Mouse (Mus musculus) left cerebral cortex, postnatal 25 days (tissue): ENCODE data around the gene Tm9sf3. TPM values are rescaled to one million over a fixed set of nuclear protein-coding genes. Genes with fewer than 3 reads are reported as not detected.
A peak's percentile ranks its signal among the peaks of the same experiment; 100 is the strongest.

Experiments
- DNase-seq, 2 experiments: peaks; one replicate each; pipeline ENCODE4 v3.0.0; 2022; ENCODE audit warnings: low spot score in 2 of 2, mixed read lengths in 1 of 2
- intact Hi-C: fragments of 180-260 bp; cut with DNase I; formaldehyde crosslinking; loops from one replicate; pipeline ENCODE4 v1.15.1; 2025
- total RNA-seq, 2 experiments: library from RNA; stranded (reverse); gene quantifications; 2 replicates each; pipeline ENCODE4 v1.2.3; 2021

Gene Tm9sf3
- total RNA-seq, 2 experiments from 2014 or later = 135 to 144 TPM

DNA sequence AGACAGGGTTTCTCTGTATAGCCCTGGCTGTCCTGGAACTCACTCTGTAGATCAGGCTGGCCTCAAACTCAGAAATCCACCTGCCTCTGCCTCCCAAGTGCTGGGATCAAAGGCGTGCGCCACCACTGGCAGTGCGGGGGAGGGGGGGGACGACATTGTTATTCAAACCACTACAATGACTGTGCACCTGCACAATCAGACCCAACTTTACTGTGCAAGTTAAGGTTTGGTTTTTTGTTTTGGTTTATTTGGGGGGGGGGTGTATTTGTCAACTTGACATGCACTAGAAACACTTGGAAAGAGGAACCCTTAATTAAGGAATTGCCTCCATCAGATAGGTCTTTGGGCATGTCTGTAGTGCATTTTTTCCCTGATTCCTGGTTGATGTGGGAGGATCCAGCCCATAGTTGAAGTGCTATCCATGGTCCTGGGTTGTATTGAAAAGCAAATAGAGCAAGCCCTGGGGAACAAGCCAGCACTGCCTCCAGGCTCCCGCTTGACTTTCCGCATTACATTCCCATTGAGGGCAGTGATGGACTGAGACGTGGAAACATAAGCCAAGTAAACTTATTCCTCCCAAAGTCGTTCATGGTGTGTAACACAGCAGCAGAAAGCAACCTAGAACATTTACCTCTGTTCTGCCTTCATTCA lies 2.6 kb upstream of the Tm9sf3 start:
- intact Hi-C loops = no loop called here
- DNase-seq = no peak

DNA sequence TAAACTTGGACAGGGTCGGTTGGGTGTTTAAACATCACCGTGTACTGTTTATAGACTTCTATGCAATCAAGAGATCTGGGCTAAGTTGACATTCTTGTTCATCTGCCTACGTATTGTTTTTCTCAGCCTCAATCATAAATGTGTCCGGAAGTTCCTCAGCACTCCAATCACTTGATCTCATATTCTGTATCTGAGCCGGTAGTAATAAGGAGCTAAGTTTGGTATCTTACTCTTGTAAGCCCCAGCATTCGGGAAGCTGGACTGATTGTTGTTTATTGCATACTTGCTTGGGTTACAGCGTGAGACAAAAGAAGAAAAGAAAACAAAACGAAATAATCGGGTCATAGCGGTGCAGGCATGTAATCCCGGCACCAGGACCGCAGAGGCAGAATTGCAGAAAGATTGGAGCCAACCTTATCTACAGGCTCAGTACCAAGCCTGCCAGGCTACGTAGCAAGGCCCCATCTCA lies 568 bp upstream of the Tm9sf3 start:
- peak in 1 of 2 experiments; percentile 38 for DNase-seq
- intact Hi-C loops = loop anchor here (5.0 kb wide), 1 partner anchor 218 kb away; the partner anchor contains the start of gene Lcor

DNA sequence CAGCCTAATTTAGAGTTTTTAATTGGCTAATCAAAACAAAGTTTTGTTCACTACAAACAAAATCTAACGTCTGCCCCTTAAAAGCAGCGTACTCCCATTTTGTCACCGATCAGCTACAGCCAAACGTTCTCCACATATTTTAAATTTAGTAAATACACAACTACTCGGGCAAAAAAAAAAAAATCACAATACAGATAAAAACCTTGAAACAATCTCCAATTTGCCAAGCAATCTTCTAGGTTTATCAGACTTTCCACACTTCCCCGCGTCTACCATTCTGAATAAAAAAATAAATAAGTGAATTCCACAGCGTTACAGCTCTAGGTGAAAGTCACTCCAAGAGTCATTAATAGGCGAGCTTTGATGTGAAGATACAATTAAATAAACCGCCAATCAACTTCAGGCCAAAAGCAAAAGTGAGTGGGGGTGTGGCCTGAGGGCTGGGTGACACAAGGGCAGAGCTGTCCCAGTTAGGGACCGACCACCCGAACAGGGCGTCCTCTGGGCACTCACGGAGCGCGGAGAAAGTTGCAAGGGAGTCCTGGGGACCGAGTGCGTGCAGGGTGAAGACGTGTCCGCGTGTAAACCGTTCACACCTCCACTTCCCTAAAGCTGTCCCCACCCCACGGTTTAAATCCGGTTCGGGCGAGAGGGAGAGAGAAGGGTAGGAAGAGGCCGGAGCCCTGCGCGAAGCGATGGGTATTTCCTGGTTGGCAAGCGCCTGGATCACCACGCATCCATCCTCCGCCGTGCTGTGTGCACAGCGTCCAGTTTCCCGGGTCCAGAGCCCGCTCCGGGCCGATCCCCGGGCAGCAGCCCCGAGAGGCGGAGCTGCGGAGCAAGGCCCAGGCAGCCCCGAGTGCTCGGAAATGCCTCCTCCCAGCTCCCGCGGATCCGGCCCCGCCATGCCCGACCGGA lies 826 bp downstream of the Tm9sf3 start:
- peak; percentile 50 to 71 for DNase-seq
- intact Hi-C loops = loop anchor here (5.0 kb wide), 1 partner anchor 219 kb away; the partner anchor contains the start of gene Lcor

DNA sequence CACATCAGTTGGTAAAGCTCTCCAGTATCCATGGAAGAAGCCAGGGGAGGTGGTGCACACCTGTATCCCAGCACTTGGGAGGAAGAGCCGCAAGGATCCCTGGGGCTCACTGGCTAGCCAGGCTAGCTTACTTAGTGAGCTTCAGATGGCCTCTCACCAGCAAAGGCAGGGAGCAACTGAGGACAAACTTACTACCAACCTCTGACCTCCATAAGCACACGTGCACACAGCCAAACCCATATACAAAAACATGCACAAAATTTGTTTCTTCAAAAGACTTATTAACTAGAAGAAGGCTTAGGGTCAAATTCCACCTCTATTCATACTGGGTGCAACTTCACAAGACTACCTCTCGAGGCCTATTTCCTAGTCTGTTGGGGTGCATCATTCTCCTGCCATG lies 3.1 kb downstream of the Tm9sf3 start:
- intact Hi-C loops = loop anchor here (5.0 kb wide), 1 partner anchor 222 kb away; the partner anchor contains the start of gene Lcor

DNA sequence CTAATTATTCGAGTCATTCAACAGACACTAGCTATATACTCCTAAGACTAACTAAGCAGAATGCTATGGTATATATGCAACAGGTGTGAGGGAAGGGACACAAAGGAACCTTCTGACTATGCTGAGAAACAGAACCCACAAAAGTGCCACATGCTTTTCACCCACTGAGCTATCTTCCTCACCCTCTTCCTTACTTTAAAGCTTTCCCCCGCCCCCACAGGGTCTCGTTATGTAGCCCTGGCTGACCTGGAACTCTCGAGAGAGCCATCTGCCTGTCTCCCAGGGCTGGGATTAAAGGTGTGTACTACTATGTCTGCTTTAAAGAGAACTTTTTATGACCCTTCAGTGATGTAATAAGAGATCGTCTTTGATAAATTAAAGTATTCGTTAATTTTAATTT lies 4.5 kb downstream of the Tm9sf3 start:
- no peak for DNase-seq
- intact Hi-C loops = no loop called here

More for the DNA sequence above, 3.1 kb downstream of the Tm9sf3 start:
- no peak for DNase-seq

DNA sequence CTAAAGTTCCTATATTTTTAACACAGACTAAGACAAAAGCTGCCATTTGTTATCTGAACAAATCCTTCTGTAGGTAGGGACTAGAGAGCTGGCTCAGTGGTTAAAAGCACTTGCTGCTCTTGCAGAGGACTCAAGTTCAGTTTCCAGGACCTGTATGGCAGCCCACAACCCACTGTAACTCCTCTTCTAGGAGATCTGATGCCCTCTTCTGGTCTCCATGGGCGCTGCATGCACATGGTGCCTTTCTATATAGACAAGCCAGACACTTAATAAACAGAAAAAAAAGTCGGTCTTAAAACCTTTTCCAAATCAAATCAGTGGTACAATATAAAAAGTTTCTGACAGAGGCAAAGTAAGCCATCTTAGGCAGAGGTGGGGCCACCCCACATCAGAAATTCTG lies 5.1 kb downstream of the Tm9sf3 start:
- intact Hi-C loops = no loop called here
- no peak for DNase-seq

DNA sequence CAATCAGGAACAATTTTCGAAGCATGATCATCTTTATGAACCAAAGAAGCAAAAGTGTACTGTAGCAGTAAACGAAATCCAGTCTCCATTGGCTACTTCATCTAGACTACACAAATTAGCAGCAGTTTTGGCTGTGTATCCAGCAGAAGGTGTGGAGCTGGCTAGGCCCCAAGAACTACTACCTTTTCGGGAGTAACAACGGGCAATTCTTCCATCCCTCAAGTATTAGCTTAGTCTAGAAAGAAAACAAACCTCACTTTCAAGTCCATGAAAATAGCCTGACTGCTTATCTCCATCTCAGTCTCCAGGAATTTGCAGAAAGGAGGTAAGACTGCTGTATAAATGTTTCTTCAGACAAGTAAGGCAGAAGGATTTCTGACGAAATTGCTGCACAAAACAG lies 9.2 kb downstream of the Tm9sf3 start:
- DNase-seq = no peak
- intact Hi-C loops = no loop called here

DNA sequence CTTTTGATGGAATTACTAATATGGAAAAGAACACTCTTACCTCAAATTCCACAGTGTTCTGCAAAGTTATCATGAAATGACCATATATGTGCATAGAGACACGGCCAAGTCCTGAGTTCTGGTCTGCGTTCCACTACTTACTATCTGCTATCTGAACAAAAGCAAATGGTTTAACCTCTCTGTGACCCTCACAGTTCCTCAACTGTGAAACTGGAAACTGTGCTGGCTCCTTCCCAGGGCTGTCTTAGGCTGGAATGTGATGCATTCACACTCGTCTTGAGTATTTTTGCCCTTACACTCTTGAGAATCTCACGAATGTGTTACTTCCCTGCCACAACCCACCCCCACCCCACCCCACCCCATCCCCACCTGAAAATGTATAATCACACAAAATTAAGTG lies 14.8 kb downstream of the Tm9sf3 start:
- intact Hi-C loops = no loop called here

DNA sequence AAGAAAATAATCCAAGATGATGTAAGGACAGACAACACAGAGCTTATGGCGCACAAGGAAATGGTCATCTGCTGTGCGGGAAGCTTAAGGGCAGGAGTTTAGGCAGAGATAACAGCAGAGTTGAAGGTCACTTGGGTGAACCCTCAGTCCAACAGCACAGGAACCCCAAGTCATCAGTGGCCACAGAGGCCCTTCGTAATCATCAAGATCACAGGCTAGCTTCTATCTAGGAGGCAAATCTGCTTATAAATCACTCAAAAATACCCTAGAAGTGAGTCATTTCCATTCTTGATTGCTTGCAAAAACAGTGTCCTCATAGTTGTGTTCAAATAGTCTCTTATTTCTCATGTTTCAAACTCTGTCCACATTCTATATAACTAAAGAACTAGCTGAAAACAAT lies 15.5 kb downstream of the Tm9sf3 start:
- intact Hi-C loops = no loop called here
- no peak for DNase-seq

More for the DNA sequence above, 14.8 kb downstream of the Tm9sf3 start:
- no peak for DNase-seq

DNA sequence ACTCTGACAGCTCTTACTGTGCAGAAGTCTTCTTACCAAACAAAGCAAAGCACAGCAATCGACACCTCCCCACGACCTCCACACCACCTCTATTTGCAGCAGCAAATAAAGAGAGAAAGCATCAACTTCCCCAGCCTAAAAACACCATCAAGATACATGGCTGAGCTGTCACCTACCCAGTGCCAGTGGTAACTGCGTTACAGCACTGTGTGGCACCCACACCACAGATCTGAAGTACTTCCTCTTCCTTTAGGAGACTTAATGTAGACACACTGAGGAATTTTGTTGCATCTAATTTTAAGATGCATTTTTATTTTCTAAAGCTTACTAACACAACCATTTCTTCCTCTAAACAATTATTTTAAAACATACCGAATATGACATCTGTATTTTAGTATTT lies 17.5 kb downstream of the Tm9sf3 start:
- intact Hi-C loops = no loop called here

DNA sequence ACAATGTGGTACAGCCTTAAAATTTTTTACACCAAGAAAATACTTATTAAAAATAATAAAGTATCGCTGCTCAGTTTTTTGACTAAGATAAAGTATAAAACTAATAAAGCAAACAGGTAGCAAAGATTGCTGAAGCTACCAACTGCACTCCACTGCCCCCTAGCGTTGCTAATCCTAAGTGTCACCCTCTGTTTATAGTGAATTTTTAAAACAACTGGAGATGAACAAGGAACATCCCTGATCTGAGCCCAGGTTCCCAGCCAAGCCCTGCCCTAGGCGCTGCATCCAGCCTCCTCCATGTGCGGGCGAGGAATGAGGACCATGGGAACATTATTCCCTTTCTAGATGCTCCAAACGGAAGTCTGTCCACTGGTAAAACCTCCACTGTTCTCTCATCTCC lies 19.2 kb downstream of the Tm9sf3 start:
- peak; percentile 26 to 39 for DNase-seq
- intact Hi-C loops = loop anchor here (5.0 kb wide), 1 partner anchor 157 kb away; no protein-coding TSS in a partner anchor

More for the DNA sequence above, 17.5 kb downstream of the Tm9sf3 start:
- no peak for DNase-seq

DNA sequence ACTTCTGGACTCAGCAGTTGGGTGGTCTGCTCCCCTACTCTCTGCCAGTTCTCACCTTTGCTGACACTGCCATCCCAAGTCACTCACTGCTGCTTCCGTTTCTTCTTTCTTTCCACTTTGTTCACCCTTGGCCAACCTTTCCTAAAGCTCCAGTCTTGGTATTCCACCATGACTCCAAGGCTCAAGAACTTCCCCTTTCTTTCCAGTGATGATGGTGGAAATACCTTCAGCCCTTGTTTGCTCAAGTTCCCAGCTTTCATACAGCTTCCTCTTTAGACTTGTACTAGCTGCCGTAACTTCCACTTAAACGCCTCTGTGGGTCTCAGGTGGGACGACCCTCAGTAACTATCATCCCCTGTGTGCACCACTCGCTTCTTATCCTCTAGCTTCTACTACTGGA lies 21.8 kb downstream of the Tm9sf3 start:
- intact Hi-C loops = loop anchor here (5.0 kb wide), 1 partner anchor 155 kb away; no protein-coding TSS in a partner anchor
- no peak for DNase-seq

DNA sequence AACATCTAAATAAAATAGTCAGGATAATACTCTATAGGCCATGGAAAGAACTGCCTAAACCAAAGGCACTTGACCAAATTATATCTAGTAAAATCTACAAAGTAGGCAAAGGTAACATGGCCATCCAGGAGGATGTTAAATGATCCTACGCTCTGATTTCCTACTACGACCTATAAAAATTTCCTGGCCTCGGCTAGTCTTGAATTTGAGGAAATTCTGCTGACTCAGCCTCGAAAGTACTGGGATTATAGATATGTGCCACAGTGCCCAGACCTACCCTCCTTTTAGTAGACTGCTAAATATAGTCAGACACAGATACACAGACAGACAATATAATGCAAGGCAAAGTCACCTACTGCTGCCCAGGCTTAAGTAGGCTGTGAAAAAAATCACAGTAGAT lies 30.1 kb downstream of the Tm9sf3 start:
- DNase-seq = no peak
- intact Hi-C loops = no loop called here

DNA sequence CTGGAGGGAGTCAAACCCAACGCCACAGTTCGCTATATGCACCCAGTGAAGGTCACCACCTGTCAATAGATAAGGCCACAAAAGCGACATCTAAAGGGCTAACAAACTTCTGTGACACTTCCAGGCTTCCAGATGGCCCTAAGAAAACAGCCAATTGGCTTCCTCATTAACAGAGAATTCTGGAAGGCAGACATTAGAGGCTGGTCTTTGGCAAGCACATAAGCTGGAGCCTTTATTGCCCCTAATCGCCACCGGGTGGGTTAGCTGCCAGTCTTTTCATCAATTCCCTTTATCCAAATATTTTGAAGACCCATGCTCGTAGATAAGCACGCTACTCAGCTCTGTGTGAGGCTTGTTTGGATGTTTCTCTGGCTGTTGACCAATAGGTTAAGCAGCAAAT lies 55.5 kb downstream of the Tm9sf3 start:
- intact Hi-C loops = no loop called here
- DNase-seq = no peak

DNA sequence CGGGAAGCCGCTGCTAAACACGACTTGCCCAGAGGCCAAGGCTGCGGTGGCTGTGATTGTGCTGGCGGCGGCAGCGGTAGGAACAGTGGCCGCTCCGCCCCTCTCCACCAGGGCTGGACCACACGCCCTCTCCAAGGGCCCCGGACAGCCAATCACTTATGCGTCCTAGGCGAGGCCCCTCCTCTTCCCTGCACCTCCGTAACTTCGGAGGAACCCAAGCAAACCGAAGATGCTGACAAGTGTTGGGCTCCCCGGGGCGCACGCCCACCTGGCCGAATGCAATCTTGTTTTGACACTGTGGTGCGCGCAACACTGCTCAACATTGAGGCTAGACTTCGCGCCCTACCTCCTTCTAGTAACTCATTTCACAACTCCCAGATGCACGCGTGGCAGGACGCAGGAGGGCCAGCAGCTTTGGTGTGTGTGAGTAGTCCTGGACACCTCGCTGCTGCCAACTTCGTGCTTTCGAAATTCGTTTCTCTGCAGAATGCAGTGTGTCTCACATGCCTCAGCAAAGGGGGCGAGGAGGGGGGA lies 56.9 kb downstream of the Tm9sf3 start, which contains the start of gene Tll2:
TSS of gene Tll2 (minus strand) at position 25 of the 534 bp plus-strand sequence.
- peak; percentile 32 to 50 for DNase-seq
- intact Hi-C loops = no loop called here

DNA sequence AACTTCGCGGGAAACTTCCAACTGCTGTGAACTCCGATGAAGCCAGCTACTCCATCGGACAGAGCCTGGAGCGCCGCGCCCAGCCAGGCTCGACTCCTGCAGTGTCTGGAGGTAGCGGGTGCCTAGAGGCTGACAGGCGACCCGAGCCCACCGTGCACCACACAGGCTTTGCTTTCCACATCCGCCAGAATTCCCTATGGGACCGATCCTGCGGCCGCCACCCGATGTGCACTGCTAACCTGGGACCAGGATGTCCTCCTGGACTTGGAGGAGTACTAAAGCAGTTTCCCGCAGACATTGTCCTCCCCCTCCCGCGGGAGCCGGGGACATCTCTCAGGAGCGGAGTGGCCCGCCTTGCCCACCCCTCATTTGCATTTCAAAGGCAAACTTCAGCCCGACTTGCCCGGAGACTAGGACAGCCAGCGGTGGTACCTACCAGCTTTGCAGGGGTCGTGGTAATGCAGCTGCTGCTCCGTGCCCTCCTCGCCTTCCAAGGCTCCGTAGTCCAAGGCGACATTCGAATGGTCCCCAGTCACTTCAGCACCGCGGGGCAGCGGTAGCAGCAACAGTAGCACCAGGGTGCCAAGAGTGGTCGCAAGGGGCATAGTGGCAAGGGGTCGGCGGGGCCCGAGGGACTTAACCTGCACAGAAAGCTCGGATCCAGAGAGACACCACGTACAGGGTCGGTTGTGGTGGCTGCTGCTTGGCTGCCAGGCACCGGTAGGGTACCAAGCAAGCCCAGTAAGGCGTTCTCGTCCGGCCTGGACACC lies 57.6 kb downstream of the Tm9sf3 start:
- intact Hi-C loops = no loop called here
- no peak for DNase-seq

DNA sequence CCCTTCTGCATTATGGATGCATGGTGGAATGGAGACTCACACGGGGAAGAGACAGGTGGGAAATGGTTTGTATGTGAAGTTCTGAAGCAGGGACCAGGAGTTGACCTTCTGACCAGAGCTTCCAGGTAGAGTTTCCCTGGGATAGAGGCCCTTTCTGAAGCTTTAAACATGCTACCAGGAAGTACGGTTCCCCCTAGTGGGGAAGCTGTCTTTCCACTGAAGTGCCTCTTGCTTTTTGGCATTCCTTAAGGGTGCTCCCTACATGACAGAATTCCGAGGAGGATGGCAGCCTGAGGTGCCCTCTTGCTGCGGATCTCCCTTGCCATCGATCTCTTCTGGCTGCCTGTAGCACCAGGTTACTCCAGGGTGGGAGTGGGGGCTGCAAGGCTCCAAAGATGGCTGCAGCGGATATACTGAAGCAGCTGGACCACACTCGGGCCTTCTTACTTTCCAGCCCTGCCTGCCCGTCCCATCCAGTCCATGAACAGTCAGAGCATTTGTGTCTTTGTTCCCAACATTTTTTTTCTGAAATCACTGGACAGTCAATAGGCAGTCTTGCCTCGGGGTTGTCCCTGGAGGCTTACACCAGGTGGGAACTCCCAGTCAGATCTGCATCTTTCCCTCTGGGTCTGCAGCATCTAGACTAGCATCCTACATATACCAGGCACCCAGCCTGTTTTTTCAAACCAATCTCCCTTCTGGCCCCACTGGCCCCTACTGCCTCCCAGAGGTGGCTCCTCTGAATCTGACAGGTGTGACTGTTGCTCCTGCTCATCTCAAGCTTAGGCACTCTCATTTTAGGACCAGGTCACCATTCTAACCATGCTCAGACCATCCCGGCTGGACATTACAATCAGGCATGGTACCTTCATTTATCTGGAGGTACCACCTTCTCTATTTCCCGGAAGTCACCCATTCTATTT lies 59.4 kb downstream of the Tm9sf3 start:
- intact Hi-C loops = loop anchor here (2.0 to 5.0 kb wide), 2 partner anchors 100 to 117 kb away; no protein-coding TSS in a partner anchor
- peak; percentile 38 to 49 for DNase-seq

DNA sequence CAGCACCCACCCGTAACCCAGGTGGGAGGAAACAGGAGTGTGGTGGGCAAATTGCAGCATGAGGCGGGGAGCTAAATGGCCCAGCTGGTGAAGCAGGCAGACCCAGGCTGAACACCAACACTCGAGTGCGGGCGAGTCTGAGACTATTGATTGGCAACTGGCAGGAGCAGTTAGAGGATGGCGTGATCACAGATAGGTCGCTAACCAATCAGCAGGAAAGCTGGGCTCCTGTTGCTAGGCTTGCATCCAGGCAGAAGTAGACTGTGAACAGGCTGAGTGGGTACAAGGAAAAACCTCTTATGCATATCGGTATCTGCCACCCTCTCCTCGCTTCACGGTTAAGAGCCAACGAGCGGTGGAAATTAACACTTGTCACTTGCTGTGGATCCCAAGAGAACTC lies 66.2 kb downstream of the Tm9sf3 start:
- peak; percentile 64 to 81 for DNase-seq
- intact Hi-C loops = no loop called here
